Mouse (Mus musculus) heart, embryonic 14.5 days (tissue): Measurements from ENCODE around the gene Sbpl. TPM values are rescaled to one million over a fixed set of nuclear protein-coding genes. Genes with fewer than 3 reads are reported as not detected.

Experiments
- ATAC-seq: fragments of 200-750 bp; cut with Nextera tagmentation; 2 replicates; pipeline ENCODE4 v1.8.0; 2017; ENCODE audit warnings: low read depth, moderate TSS enrichment; ENCODE audit not compliant: insufficient number of reproducible peaks, insufficient read depth, low FRiP score
- H3K27ac ChIP-seq, 2 experiments: fragments of 200-500 bp in 1 of 2; fragments of 300-500 bp in 1 of 2; sonication (generic) in 1 of 2; replicated peaks in 1 of 2; 2 replicates each; pipeline ENCODE4 v1.5.1; 2012 to 2014; ENCODE audit warnings: low read depth in 2 of 2, low read length in 2 of 2, control low read depth in 1 of 2, mild to moderate bottlenecking in 1 of 2, mixed read lengths in 1 of 2; ENCODE audit not compliant: control insufficient read depth in 1 of 2, insufficient read depth in 1 of 2
- H3K27me3 ChIP-seq: fragments of 300-500 bp; sonication (generic); 2 replicates; pipeline ENCODE4 v1.6.1; 2014; ENCODE audit warnings: mild to moderate bottlenecking, low read length, control low read depth; ENCODE audit not compliant: control insufficient read depth, insufficient read depth
- H3K36me3 ChIP-seq: fragments of 300-500 bp; sonication (generic); 2 replicates; pipeline ENCODE4 v1.6.1; 2014; ENCODE audit warnings: mild to moderate bottlenecking, control low read depth, low read length, mixed read lengths; ENCODE audit not compliant: control insufficient read depth, insufficient read depth
- H3K4me1 ChIP-seq, 2 experiments: fragments of 200-500 bp in 1 of 2; fragments of 300-500 bp in 1 of 2; sonication (generic) in 1 of 2; 2 replicates each; pipeline ENCODE4 v1.6.1; 2012 to 2014; ENCODE audit warnings: low read length in 2 of 2, control low read depth in 1 of 2, mixed read lengths in 1 of 2; ENCODE audit not compliant: control insufficient read depth in 2 of 2, insufficient read depth in 2 of 2
- H3K4me2 ChIP-seq: fragments of 300-500 bp; sonication (generic); 2 replicates; pipeline ENCODE4 v1.6.1; 2014; ENCODE audit warnings: mild to moderate bottlenecking, low read length
- H3K4me3 ChIP-seq, 2 experiments: fragments of 200-500 bp in 1 of 2; fragments of 300-500 bp in 1 of 2; sonication (generic) in 1 of 2; 2 replicates each; pipeline ENCODE4 v1.5.1; 2012 to 2014; ENCODE audit warnings: low read length in 2 of 2, mild to moderate bottlenecking in 2 of 2, control low read depth in 1 of 2, low read depth in 1 of 2, moderate library complexity in 1 of 2; ENCODE audit not compliant: control insufficient read depth in 1 of 2, insufficient read depth in 1 of 2
- H3K9ac ChIP-seq: fragments of 300-500 bp; sonication (generic); 2 replicates; pipeline ENCODE4 v1.6.1; 2014; ENCODE audit warnings: mild to moderate bottlenecking, low read length
- H3K9me3 ChIP-seq: fragments of 300-500 bp; sonication (generic); 2 replicates; pipeline ENCODE4 v1.6.1; 2016; ENCODE audit warnings: low read length, control low read depth; ENCODE audit not compliant: control insufficient read depth
- WGBS: fragments of 180-500 bp; shearing (Covaris S2); extraction: QIAGEN DNeasy Blood & Tissue Kit; methylation state at CpG from one replicate; pipeline ENCODE4 v1.1.7; 2014; 5-methylcytosine and 5-hydroxymethylcytosine counted together
- polyA plus RNA-seq: library from polyadenylated mRNA; unstranded; fragments of >200 nt; fragmentation: Nextera tagmentation; extraction: Ambion mirVana; gene quantifications from 2 replicates; pipeline ENCODE4 v1.2.1, GENCODE M21; 2014

Sbpl gene
- polyA plus RNA-seq, 1 experiment from 2014 or later = not detected

DNA sequence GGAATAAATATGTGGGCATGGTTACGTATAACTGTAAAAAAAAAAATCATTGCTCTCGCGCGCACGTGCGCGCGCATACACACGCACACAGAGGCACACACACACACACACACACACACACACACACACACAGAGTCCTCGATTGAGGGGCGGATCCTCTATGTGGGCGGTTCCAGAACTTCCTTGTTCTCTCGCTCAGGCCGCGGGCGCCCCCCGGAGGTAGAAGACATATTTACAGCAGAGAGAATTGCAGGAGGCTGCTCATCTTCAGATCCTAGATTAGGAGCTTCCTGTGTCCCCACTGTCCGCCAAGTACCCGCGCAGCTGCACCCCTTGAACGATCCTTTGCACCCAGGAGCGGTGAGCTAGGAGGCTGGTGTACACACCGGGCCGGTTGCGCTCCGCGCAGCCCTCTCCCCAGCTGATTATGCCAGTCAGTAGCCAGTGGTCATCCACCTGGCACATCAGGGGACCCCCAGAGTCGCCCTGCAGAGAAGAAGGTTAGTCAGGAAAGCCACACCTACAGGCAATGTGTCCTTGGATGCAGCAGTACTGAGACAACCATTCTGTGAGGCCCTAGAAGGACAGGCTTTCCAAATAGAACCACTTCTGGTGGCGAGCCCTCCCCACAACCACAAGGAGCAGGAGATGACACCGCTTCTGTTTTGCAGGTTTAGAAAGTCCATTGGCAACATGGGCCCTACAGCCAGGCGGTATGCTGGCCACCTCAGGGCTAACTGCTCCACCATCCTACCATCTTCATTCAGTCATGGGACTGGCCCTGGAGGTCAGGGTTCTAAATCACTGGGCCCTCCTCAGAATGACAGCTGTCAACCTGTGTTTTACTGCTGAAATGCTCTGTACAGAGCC lies 38.7 kb upstream of the Sbpl start:
- Histone ChIP-seq H3K4me2 (peak overlapping the region; percentile 57), H3K4me3 (no peak overlapping the region; a peak in 1 of 4 replicates)
- WGBS = 10% methylated on average over 31 of the region's 31 CpGs

DNA sequence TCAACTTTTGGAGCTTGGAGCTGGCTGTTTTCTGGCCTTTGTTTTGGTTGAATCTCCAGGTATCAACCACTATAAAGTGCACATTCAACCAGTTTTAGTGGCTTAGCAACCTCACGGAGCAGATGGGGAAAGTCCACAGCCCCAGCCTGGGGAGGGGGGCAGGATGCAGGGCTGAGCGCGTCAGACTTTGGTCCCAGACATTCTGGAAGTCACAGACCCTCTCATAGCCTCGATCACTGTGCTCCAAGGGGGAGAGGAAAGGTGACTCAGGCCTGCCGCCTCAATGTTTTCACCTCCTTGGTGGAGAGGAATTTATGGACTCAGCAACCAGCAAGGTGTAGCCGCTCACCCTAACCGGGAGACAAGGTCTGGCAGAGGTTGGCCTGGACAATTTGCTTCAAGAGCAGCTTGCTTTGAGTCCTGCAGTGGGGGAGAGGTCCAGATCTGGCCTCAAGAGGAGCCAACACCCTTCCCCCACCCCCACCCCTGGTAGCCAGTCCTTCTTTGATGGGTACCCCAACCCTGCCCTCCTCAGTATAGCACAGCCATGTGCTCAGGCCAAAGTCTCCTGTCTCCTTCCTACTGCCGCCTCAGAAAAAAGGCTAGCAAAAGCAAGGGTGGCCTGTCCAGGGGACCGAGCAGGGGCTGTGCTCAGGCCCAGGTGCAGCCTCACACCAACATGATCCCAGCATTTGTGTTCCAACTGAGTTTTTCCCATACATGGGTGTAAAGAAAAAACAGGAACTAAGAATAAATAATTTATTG lies 37.9 kb upstream of the Sbpl start:
- Histone ChIP-seq H3K4me3 (no peak overlapping the region), H3K27ac (no peak overlapping the region), H3K9me3 (no peaks in the 10 kb centered on the region), H3K27me3 (0 out of 2 replicates have a peak, but pooled peaks cover 11% of the 10 kb centered on the region), H3K4me1 (peaks cover 4% of the 10 kb centered on the region in 2 experiments; a peak in 1 of 4 replicates), H3K36me3 (no peaks in the 10 kb centered on the region), H3K4me2 (peak overlapping the region; percentile 57), H3K9ac (no peak overlapping the region)
- ATAC-seq = no peak
- WGBS = 68% methylated on average over 9 of the region's 9 CpGs

More for the DNA sequence above, 38.7 kb upstream of the Sbpl start:
- 0 out of 2 replicates have a peak, but pooled peaks cover 11% of the 10 kb centered on the region for H3K27me3 ChIP-seq
- peaks cover 4% of the 10 kb centered on the region in 2 experiments; a peak in 1 of 4 replicates for H3K4me1 ChIP-seq
- ATAC-seq = peak; percentile 60; the same call in 1 of the 2 replicates
- H3K27ac ChIP-seq = no peak overlapping the region
- H3K9me3 ChIP-seq = no peaks in the 10 kb centered on the region
- H3K9ac ChIP-seq = peak overlapping the region; percentile 9; the same call in 1 of the 2 replicates
- H3K36me3 ChIP-seq = no peaks in the 10 kb centered on the region

DNA sequence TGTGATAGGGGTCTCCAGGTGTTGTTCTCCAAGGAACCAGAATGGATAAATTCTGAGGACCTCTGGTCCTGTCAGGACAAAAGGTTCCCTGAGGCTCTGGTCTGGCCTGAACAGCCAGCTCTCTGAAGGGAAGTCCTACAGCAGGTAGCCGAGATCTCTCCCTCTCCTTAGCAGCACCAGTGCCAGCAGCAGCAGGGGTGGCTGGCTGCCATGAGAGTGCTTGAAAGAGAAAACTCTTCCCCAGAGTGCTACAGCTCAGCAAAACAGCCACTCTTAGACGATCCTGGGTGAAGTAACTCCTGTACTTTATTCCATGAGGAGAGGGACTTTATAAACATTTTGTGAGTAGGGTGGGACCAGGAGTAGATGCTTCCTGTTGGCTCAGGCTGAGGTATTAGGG lies 34.7 kb upstream of the Sbpl start:
- 0 out of 2 replicates have a peak, but pooled peaks cover 4% of the 10 kb centered on the region for H3K27me3 ChIP-seq
- ATAC-seq = no peak
- no peak overlapping the region for H3K4me2 ChIP-seq
- H3K4me1 ChIP-seq = peaks cover 4% of the 10 kb centered on the region in 2 experiments; a peak in 1 of 4 replicates
- no peak overlapping the region for H3K9ac ChIP-seq
- 28% methylated on average over 2 of the region's 2 CpGs for WGBS
- H3K9me3 ChIP-seq = no peaks in the 10 kb centered on the region
- H3K4me3 ChIP-seq = no peak overlapping the region
- no peak overlapping the region for H3K27ac ChIP-seq
- H3K36me3 ChIP-seq = no peaks in the 10 kb centered on the region

DNA sequence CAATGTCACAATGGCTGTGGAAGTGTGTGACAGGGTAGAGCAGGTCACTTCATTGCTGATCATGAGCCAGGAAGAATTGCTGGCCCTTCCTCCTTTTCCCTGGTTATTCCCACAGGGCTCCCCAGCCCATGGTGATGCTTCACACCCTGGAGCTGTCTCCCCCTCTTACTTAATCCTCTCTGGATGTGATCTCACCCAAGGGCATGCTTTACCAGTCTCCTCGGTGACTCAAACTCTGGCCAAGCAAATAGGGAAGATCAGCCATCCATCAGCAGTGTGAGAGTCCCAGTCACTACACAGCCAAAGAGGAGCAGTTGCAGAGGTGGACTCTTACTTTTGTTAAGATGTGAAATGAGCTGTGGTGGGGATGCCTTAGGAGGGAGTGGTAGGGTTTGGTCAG lies 29.9 kb upstream of the Sbpl start:
- H3K4me1 ChIP-seq = peaks cover 0 to 3% of the 10 kb centered on the region in 2 experiments; a peak in 1 of 4 replicates
- H3K9ac ChIP-seq = no peak overlapping the region
- H3K4me3 ChIP-seq = no peak overlapping the region
- H3K4me2 ChIP-seq = no peak overlapping the region
- no peaks in the 10 kb centered on the region for H3K9me3 ChIP-seq
- ATAC-seq = no peak
- no peaks in the 10 kb centered on the region for H3K36me3 ChIP-seq
- H3K27me3 ChIP-seq = no peaks in the 10 kb centered on the region
- 60% methylated on average over 1 of the region's 1 CpGs for WGBS
- H3K27ac ChIP-seq = no peak overlapping the region

DNA sequence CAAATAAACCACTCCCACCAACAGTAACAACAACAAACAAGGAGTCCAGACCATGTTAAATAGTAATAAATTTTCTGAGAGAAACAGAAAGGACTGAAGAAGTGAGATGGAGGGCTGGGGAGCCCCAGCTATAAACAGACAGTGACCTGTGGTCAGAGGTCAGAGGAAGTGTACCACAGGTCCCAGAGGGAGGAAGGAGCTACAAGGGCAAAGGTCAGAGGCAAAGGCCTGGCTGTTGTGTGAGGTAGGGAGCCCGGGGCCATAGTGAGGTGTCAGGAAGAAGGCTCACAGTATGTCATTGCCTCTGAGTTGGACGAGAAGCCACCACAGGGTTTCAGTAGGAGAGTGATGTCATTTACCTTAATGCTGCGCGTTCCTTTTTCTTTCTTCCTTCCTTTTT lies 27.8 kb upstream of the Sbpl start:
- H3K4me2 ChIP-seq = no peak overlapping the region
- no peak for ATAC-seq
- no peaks in the 10 kb centered on the region for H3K27me3 ChIP-seq
- H3K36me3 ChIP-seq = no peaks in the 10 kb centered on the region
- WGBS = 65% methylated on average over 4 of the region's 4 CpGs
- no peak overlapping the region for H3K4me3 ChIP-seq
- peaks cover 0 to 3% of the 10 kb centered on the region in 2 experiments; a peak in 1 of 4 replicates for H3K4me1 ChIP-seq
- no peak overlapping the region for H3K9ac ChIP-seq
- H3K9me3 ChIP-seq = no peaks in the 10 kb centered on the region
- no peak overlapping the region for H3K27ac ChIP-seq

DNA sequence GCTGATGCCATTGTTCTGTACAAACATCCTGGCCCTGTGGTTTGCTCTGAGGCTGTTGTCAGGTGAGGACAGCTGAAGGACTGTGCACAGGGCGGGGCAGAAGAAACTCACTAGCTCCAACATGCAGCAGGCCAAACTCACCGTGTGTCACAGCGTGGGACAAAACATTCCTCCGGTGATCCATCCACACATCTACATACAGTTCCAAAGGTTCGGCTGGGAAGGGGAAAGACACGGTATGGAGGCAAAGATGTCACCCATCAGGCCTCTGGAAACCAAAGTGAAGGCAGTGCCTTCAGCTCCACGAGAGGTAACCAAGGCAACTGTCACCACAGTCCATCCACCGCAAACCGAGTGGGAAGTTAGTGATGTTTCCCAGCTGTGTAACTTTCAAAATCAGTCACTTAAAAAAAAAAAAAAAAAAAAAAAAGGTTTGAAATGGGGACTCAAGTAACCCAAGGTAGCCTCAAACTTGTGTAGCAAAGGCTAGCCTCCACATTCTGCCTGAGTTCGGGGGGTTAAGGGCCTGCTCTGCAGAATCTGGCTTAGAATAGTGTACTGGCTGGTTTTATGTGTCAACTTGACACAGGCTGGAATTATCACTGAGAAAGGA lies 25.3 kb upstream of the Sbpl start, which contains the start of gene Prss30:
Gene Prss30, minus strand, starts transcription at position 270 of the 613 bp plus-strand sequence.
- Histone ChIP-seq H3K9ac (no peak within 1 kb of the TSS), H3K4me3 (no peak within 1 kb of the TSS), H3K4me2 (no peak within 1 kb of the TSS), H3K36me3 (no peaks in the 10 kb centered on the region), H3K9me3 (no peaks in the 10 kb centered on the region), H3K27me3 (no peaks in the 10 kb centered on the region), H3K4me1 (peaks cover 0 to 3% of the 10 kb centered on the region in 2 experiments; a peak in 1 of 4 replicates), H3K27ac (no peak within 1 kb of the TSS)
- WGBS = 67% methylated on average over 10 of the region's 10 CpGs
- no peak for ATAC-seq

DNA sequence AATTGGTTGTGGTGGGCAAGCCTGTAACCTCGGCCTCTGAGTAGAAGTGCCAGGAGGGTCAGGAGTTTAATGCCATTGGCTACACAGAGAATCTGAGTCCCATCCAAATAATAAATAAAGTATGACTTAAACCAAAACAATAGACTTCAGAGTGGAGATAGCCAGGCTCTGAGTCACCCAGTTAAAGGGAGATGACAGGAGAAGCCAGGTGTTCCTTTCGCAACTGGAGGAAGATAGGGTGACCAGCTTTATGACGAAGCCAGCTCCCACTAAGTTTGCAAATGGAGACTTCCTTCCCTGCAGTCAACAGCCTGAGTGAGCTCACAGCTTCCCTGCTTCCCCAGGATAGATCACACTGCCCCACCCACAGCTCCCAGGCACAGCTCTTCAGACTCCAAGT lies 24.4 kb upstream of the Sbpl start:
- Histone ChIP-seq H3K4me3 (no peak overlapping the region), H3K27me3 (no peaks in the 10 kb centered on the region), H3K4me2 (no peak overlapping the region), H3K4me1 (peaks cover 0 to 3% of the 10 kb centered on the region in 2 experiments; a peak in 1 of 4 replicates), H3K9ac (no peak overlapping the region), H3K9me3 (no peaks in the 10 kb centered on the region), H3K27ac (no peak overlapping the region), H3K36me3 (no peaks in the 10 kb centered on the region)
- no peak for ATAC-seq
- 59% methylated on average over 3 of the region's 3 CpGs for WGBS
